Mouse (Mus musculus) CH12.LX (cell line): Measurements from ENCODE around the gene Cdhr2. TPM values are rescaled to one million over a fixed set of nuclear protein-coding genes. Genes with fewer than 3 reads are reported as not detected.

ENCODE experiments used
- DNase-seq: peaks from one replicate; pipeline ENCODE4 v3.0.0-alpha.2; 2013; ENCODE audit errors: extremely low read depth
- H3K27ac ChIP-seq: 2 replicates; pipeline ENCODE4 v1.5.1; 2012; ENCODE audit warnings: low read depth, mild to moderate bottlenecking, control low read depth, moderate library complexity; ENCODE audit not compliant: insufficient read depth
- H3K27me3 ChIP-seq: replicated peaks from 2 replicates; pipeline ENCODE3; 2012; ENCODE audit warnings: inconsistent platforms
- H3K36me3 ChIP-seq, 2 experiments: replicated peaks in 1 of 2; 2 replicates each; pipeline versions ENCODE3 to v1.6.1; 2012; ENCODE audit warnings: inconsistent platforms in 1 of 2, low read length in 1 of 2, mild to moderate bottlenecking in 1 of 2, mixed read lengths in 1 of 2, moderate library complexity in 1 of 2; ENCODE audit not compliant: control insufficient read depth in 1 of 2, insufficient read depth in 1 of 2
- H3K4me1 ChIP-seq, 2 experiments: 2 replicates each; pipeline ENCODE4 v1.6.1; 2012; ENCODE audit warnings: inconsistent platforms in 1 of 2, moderate library complexity in 1 of 2; ENCODE audit not compliant: insufficient read depth in 2 of 2, control insufficient read depth in 1 of 2
- H3K4me2 ChIP-seq: 2 replicates; pipeline ENCODE4 v1.6.1; 2012; ENCODE audit warnings: low read depth, mild to moderate bottlenecking, control low read depth; ENCODE audit not compliant: poor library complexity, insufficient read depth, severe bottlenecking
- H3K4me3 ChIP-seq, 3 experiments: fragments of 150-350 bp in 1 of 3; sonication (generic) in 1 of 3; replicated peaks in 1 of 3; 2 replicates each; pipeline versions ENCODE3 to v1.5.1; 2011 to 2012; ENCODE audit warnings: low read depth in 2 of 3, low read length in 2 of 3, mild to moderate bottlenecking in 2 of 3, moderate library complexity in 2 of 3, control low read depth in 1 of 3, improper control_type of control experiment in 1 of 3, inconsistent platforms in 1 of 3, mixed read lengths in 1 of 3; ENCODE audit not compliant: poor library complexity in 1 of 3
- H3K79me2 ChIP-seq: replicated peaks from 2 replicates; pipeline ENCODE4 v1.6.1; 2012; ENCODE audit warnings: mild to moderate bottlenecking, moderate library complexity; ENCODE audit not compliant: control insufficient read depth, poor library complexity, insufficient read depth, severe bottlenecking; ENCODE audit errors: extremely low read depth
- H3K9ac ChIP-seq: 2 replicates; pipeline ENCODE4 v1.6.1; 2012; ENCODE audit warnings: low read depth, mild to moderate bottlenecking, control low read depth, moderate library complexity; ENCODE audit not compliant: insufficient read depth
- H3K9me3 ChIP-seq: replicated peaks from 2 replicates; pipeline ENCODE3; 2012; ENCODE audit warnings: low read length, inconsistent platforms, mixed read lengths
- BHLHE40 ChIP-seq: IDR thresholded peaks from 2 replicates; pipeline ENCODE4 v1.6.1; 2011; ENCODE audit warnings: mild to moderate bottlenecking, low read depth, low read length, improper control_type of control experiment
- CHD1 ChIP-seq: IDR thresholded peaks from 2 replicates; pipeline ENCODE4 v1.6.1; 2012; ENCODE audit warnings: low read depth, low read length, improper control_type of control experiment, inconsistent platforms
- E2F4 ChIP-seq: IDR thresholded peaks from 2 replicates; pipeline ENCODE4 v1.6.1; 2011; ENCODE audit warnings: low read depth, low read length, improper control_type of control experiment; ENCODE audit not compliant: insufficient replicate concordance
- ELF1 ChIP-seq: IDR thresholded peaks from 2 replicates; pipeline ENCODE4 v1.6.1; 2014; ENCODE audit warnings: low read depth, mild to moderate bottlenecking, inconsistent platforms, low read length, improper control_type of control experiment
- EP300 ChIP-seq: IDR thresholded peaks from 2 replicates; pipeline ENCODE4 v1.6.1; 2011; ENCODE audit warnings: low read length, improper control_type of control experiment
- ETS1 ChIP-seq: conservative IDR thresholded peaks from 2 replicates; pipeline ENCODE4 v1.6.1; 2012; ENCODE audit warnings: low read depth, mild to moderate bottlenecking, inconsistent platforms, low read length, improper control_type of control experiment, moderate library complexity
- HCFC1 ChIP-seq: IDR thresholded peaks from 2 replicates; pipeline ENCODE4 v1.6.1; 2012; ENCODE audit warnings: low read depth, mild to moderate bottlenecking, inconsistent platforms, low read length, improper control_type of control experiment
- JUN ChIP-seq: IDR thresholded peaks from 2 replicates; pipeline ENCODE4 v1.6.1; 2011; ENCODE audit warnings: low read depth, mild to moderate bottlenecking, low read length, improper control_type of control experiment, moderate library complexity; ENCODE audit not compliant: insufficient read depth
- MAX ChIP-seq: IDR thresholded peaks from 2 replicates; pipeline ENCODE4 v1.6.1; 2011; ENCODE audit warnings: low read length, improper control_type of control experiment
- MAZ ChIP-seq: IDR thresholded peaks from 2 replicates; pipeline ENCODE4 v1.6.1; 2012; ENCODE audit warnings: low read depth, mild to moderate bottlenecking, inconsistent platforms, low read length, improper control_type of control experiment, moderate library complexity
- MXI1 ChIP-seq: IDR thresholded peaks from 2 replicates; pipeline ENCODE4 v1.6.1; 2011; ENCODE audit warnings: mild to moderate bottlenecking, low read depth, low read length, improper control_type of control experiment
- PAX5 ChIP-seq: IDR thresholded peaks from 2 replicates; pipeline ENCODE4 v1.6.1; 2012; ENCODE audit warnings: low read length, inconsistent platforms, mixed read lengths
- RAD21 ChIP-seq: IDR thresholded peaks from 2 replicates; pipeline ENCODE4 v1.6.1; 2011; ENCODE audit warnings: low read depth, mild to moderate bottlenecking, low read length, improper control_type of control experiment, moderate library complexity
- RCOR1 ChIP-seq: conservative IDR thresholded peaks from 2 replicates; pipeline ENCODE4 v1.6.1; 2012; ENCODE audit warnings: low read depth, mild to moderate bottlenecking, inconsistent platforms, low read length, improper control_type of control experiment
- SIN3A ChIP-seq: IDR thresholded peaks from 2 replicates; pipeline ENCODE4 v1.6.1; 2012; ENCODE audit warnings: low read length, improper control_type of control experiment, inconsistent platforms
- TCF12 ChIP-seq: IDR thresholded peaks from 2 replicates; pipeline ENCODE4 v1.6.1; 2014; ENCODE audit warnings: low read depth, mild to moderate bottlenecking, inconsistent platforms, low read length, improper control_type of control experiment
- USF1 ChIP-seq: IDR thresholded peaks from 2 replicates; pipeline ENCODE4 v1.6.1; 2014; ENCODE audit warnings: low read depth, mild to moderate bottlenecking, inconsistent platforms, low read length, improper control_type of control experiment
- USF2 ChIP-seq: conservative IDR thresholded peaks from 2 replicates; pipeline ENCODE4 v1.6.1; 2011; ENCODE audit warnings: low read depth, low read length, improper control_type of control experiment
- ZC3H11A ChIP-seq: IDR thresholded peaks from 2 replicates; pipeline ENCODE4 v1.6.1; 2012; ENCODE audit warnings: low read depth, mild to moderate bottlenecking, inconsistent platforms, low read length, improper control_type of control experiment
- ZNF384 ChIP-seq: IDR thresholded peaks from 2 replicates; pipeline ENCODE4 v1.6.1; 2012; ENCODE audit warnings: low read depth, low read length, improper control_type of control experiment, inconsistent platforms
- dilution Hi-C: fragments of 300-500 bp; cut with MboI; formaldehyde crosslinking; loops from 2 replicates; pipeline ENCODE4 v1.14.3; 2020; ENCODE audit warnings: low sequenced_read_pairs; ENCODE audit not compliant: extremely low pct_unique_long_range_greater_than_20kb, extremely low pct_ligation_motif_present
- in situ Hi-C: fragments of 300-500 bp; cut with MboI; formaldehyde crosslinking; loops from 3 replicates; pipeline ENCODE4 v1.14.3; 2019; ENCODE audit warnings: low sequenced_read_pairs, low pct_ligation_motif_present, low pct_unique_long_range_greater_than_20kb, mixed read lengths
- polyA plus RNA-seq: library from polyadenylated mRNA; unstranded; fragments of >175 nt; gene quantifications from 2 replicates; pipeline ENCODE4 v1.2.1, GENCODE M21; 2012; ENCODE audit warnings: low read depth; ENCODE audit not compliant: insufficient read length
- total RNA-seq, 2 experiments: library from RNA; depleted of rRNA; stranded (reverse); fragments of 300-350 nt in 1 of 2; fragments of >200 nt in 1 of 2; gene quantifications; 2 replicates each; pipeline ENCODE4 v1.2.3; 2012 to 2014

Gene Cdhr2
- total and polyA plus RNA-seq, 3 experiments = not detected

DNA sequence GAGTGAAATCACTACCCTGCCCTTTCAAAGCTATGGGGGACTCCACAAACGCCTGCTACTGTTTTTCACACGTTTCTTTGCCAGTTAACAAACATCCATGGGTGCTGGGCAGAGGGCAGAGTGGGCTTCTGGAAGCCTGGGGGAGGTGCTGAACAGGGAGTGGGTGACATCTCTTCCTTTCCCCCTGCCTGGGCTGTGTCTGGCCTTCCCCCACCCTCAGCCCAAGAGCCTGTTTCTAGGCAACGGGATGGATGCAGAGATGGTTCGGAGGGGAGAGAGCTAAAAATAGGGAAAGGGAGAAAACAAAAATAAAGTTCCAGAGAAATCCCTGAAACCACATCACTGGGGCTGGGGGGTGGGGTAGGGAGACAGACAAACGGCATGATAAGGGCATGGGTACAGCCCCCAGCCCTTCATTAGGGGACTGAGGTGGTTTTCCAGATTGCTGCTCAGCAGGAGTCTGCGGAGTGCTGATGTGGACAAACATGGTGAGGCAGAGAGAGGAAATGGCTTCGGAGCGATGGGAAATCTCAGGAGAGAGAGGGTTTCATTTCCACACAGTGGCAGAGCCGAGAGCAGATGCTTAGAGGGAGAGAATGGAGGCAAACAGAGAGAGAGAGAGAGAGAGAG is 54.1 kb downstream of the Cdhr2 start:
- Histone ChIP-seq H3K9ac (no peak overlapping the region), H3K79me2 (no peaks in the 10 kb centered on the region), H3K27me3 (peaks cover 70% of the 10 kb centered on the region), H3K9me3 (peaks cover 4% of the 10 kb centered on the region), H3K4me2 (no peak overlapping the region), H3K4me3 (no peak overlapping the region), H3K36me3 (no peaks in the 10 kb centered on the region), H3K4me1 (no peaks in the 10 kb centered on the region), H3K27ac (no peak overlapping the region)
- TF ChIP-seq RCOR1 (no peak), MAX (no peak), RAD21 (no peak), PAX5 (no peak), ZC3H11A (no peak), E2F4 (no peak), HCFC1 (no peak), EP300 (no peak), CHD1 (no peak), ZNF384 (no peak), SIN3A (no peak), JUN (no peak), MXI1 (no peak), ETS1 (no peak), MAZ (no peak)
- dilution Hi-C loops = no loop called here
- no peak for DNase-seq
- in situ Hi-C loops = no loop called here

DNA sequence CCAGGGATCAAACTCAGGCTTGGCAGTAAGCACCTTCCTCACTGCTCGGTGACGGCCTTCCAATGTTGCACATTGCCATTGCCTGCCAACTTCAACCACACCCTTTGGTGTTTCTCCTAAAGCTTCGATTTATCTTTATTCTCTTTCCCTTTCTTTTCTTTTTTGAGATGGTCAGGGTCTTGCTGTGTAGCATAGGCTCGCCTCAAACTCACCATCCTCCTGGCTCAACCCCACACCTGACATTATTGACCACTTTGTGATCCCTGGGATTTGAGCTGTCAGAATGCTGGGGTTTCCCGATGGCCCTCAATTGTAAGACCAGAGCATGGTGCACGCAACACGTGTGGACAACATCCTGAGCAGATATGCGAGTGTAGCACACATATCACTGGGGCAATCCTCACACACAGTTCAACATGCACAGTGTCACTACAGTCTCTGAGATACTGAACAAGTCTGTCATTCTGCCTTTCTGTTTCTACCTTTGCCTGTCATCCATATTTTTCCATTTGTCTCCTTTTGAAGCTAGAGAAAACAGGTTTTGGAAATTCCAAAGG is 55.0 kb downstream of the Cdhr2 start:
- H3K27ac ChIP-seq = no peak overlapping the region
- H3K4me2 ChIP-seq = no peak overlapping the region
- no peaks in the 10 kb centered on the region for H3K36me3 ChIP-seq
- in situ Hi-C loops = no loop called here
- H3K27me3 ChIP-seq = peaks cover 79% of the 10 kb centered on the region
- H3K9me3 ChIP-seq = peaks cover 4% of the 10 kb centered on the region
- TF ChIP-seq USF1 (no peak), HCFC1 (no peak), USF2 (no peak), TCF12 (no peak), BHLHE40 (no peak), PAX5 (no peak), ELF1 (no peak), MAX (no peak), SIN3A (no peak), ZC3H11A (no peak)
- H3K4me3 ChIP-seq = no peak overlapping the region
- dilution Hi-C loops = no loop called here
- no peak for DNase-seq
- no peak overlapping the region for H3K9ac ChIP-seq
- no peaks in the 10 kb centered on the region for H3K4me1 ChIP-seq
- H3K79me2 ChIP-seq = no peaks in the 10 kb centered on the region
